7 mouse cellular contexts compared by ENCODE assay signal in genomic region chr10:99262867-99263379, GRCm38 (mm10). TPM values are rescaled to one million over a fixed set of nuclear protein-coding genes. Genes with fewer than 3 reads are reported as not detected.
A peak's percentile ranks its signal among the peaks of the same experiment; 100 is the strongest.
DNase-seq lines count a peak whose midpoint lies in the region; ATAC-seq lines count a peak whose summit lies in the region.

Gene Dusp6 (plus strand): TSS chr10:99263231.

- H3K4me3 ChIP-seq in intestine, embryonic 16.5 days (ENCODE audit: low read length), result peak within 1 kb of the TSS; percentile 82
- H3K4me3 ChIP-seq in midbrain, embryonic 11.5 days (ENCODE audit: low read depth, low read length), result peak within 1 kb of the TSS; percentile 58

- no peaks in the 10 kb centered on the region for H3K36me3 ChIP-seq in intestine, embryonic 16.5 days (ENCODE audit: control insufficient read depth, insufficient read depth, low read length)
- H3K36me3 ChIP-seq in midbrain, embryonic 11.5 days (ENCODE audit: control insufficient read depth, insufficient read depth, low read length), result no peaks in the 10 kb centered on the region

- H3K27me3 ChIP-seq in intestine, embryonic 16.5 days (replicated peaks; ENCODE audit: control insufficient read depth, insufficient read depth, low read length), result no peaks in the 10 kb centered on the region
- H3K27me3 ChIP-seq in midbrain, embryonic 11.5 days (ENCODE audit: control insufficient read depth, insufficient read depth, low read length), result peaks cover 11% of the 10 kb centered on the region

- H3K9ac ChIP-seq in intestine, embryonic 16.5 days (ENCODE audit: low read depth, low read length), result peak within 1 kb of the TSS; percentile 93
- peak within 1 kb of the TSS; percentile 89 for H3K9ac ChIP-seq in midbrain, embryonic 11.5 days (ENCODE audit: low read length)

- intact Hi-C loops in left cerebral cortex, postnatal 36 days (cut with DNase I), result loop anchor here (1.0 to 5.0 kb wide), 4 partner anchors 94 to 354 kb away; no protein-coding TSS in a partner anchor

- H3K9me3 ChIP-seq in intestine, embryonic 16.5 days (ENCODE audit: control insufficient read depth, low read length), result no peaks in the 10 kb centered on the region
- no peaks in the 10 kb centered on the region for H3K9me3 ChIP-seq in midbrain, embryonic 11.5 days (ENCODE audit: control insufficient read depth, low read length)

- peaks cover 12% of the 10 kb centered on the region for H3K4me1 ChIP-seq in intestine, embryonic 16.5 days (ENCODE audit: control insufficient read depth, insufficient read depth, low read length)
- H3K4me1 ChIP-seq in midbrain, embryonic 11.5 days (ENCODE audit: control insufficient read depth, insufficient read depth, low read length), result peaks cover 32% of the 10 kb centered on the region

- H3K27ac ChIP-seq in intestine, embryonic 16.5 days (ENCODE audit: low read length), result peak within 1 kb of the TSS; percentile 100
- peak within 1 kb of the TSS; percentile 94 for H3K27ac ChIP-seq in midbrain, embryonic 11.5 days (ENCODE audit: low read depth, low read length)

- peak within 1 kb of the TSS; percentile 92 for H3K4me2 ChIP-seq in intestine, embryonic 16.5 days (ENCODE audit: low read depth, low read length)
- H3K4me2 ChIP-seq in midbrain, embryonic 11.5 days, result peak within 1 kb of the TSS; percentile 91

- WGBS in intestine, embryonic 16.5 days, result under 1% methylated on average over 29 of the region's 29 CpGs
- WGBS in midbrain, embryonic 11.5 days, result under 1% methylated on average over 29 of the region's 29 CpGs

- ATAC-seq in intestine, embryonic 16.5 days, result peak; percentile 95
- ATAC-seq in midbrain, embryonic 11.5 days (ENCODE audit: low FRiP score), result peak; percentile 97

- DNase-seq in adrenal gland, adult (ENCODE audit: inconsistent age in 2 of 2, low spot score in 1 of 2), result peak; percentile 98 to 99
- DNase-seq in embryo, embryonic 11 days, result peak; percentile 98
- DNase-seq in gastrocnemius, postnatal 4 days (ENCODE audit: low spot score in 2 of 2), result peak; percentile 78 to 90
- peak; percentile 97 for DNase-seq in left cerebral cortex, postnatal 36 days (ENCODE audit: low spot score in 2 of 2)
- DNase-seq in midbrain, embryonic 11.5 days (ENCODE audit: low spot score, missing footprints), result peak; percentile 99
- peak; percentile 92 for DNase-seq in skeletal muscle tissue, adult 2 months (ENCODE audit: low read depth, low spot score)

RNA-seq across cellular contexts. Expression of gene Dusp6, which starts in this region (rescaled TPM):
- 10 to 100 TPM; 58.5 to 63.1 TPM for total RNA-seq in gastrocnemius, postnatal 4 days (2021)
- polyA plus RNA-seq in intestine, embryonic 16.5 days (2015; fragmentation: Nextera tagmentation; extraction: Ambion mirVana), result 37.2 and 37.5 TPM in 2 replicates
- 100 to 1,000 TPM in 1 of 2 experiments, 10 to 100 TPM in 1; 72.3 to 107 TPM for total RNA-seq in left cerebral cortex, postnatal 36 days (2021)
- 36.8 and 41.9 TPM in 2 replicates for polyA plus RNA-seq in midbrain, embryonic 11.5 days (2014; fragmentation: Nextera tagmentation; extraction: Ambion mirVana)

Comparison
In these comparisons a context has a peak if more than half of its experiments do, and no peak if none do; other contexts are left out.
1. Peak in every context shown above with its lines: DNase-seq, ATAC-seq, H3K4me3 ChIP-seq and H3K27ac ChIP-seq.